Mouse (Mus musculus) erythroblast, embryonic 14.5 days (primary cell): Measurements from ENCODE around the gene Fntb.

Experiments used
- GATA1 ChIP-seq: IDR thresholded peaks from 2 replicates; pipeline ENCODE4 v1.6.1; 2012; ENCODE audit warnings: low read length, inconsistent platforms, mixed read lengths
- TAL1 ChIP-seq: IDR thresholded peaks from 3 replicates; pipeline ENCODE4 v1.6.1; 2012; ENCODE audit warnings: low read length, inconsistent platforms, mixed read lengths

GRCm38 (mm10) chr12:76777845-76778244 is 12.5 kb downstream of the Fntb start:
- TF ChIP-seq GATA1, result no peak
- TF ChIP-seq TAL1, result no peak
